Mouse (Mus musculus) embryonic facial prominence, embryonic 12.5 days (tissue): ENCODE results near the gene Fitm2. TPM values are rescaled to one million over a fixed set of nuclear protein-coding genes. Genes with fewer than 3 reads are reported as not detected.

Source experiments
- ATAC-seq: fragments of 200-750 bp; cut with Nextera tagmentation; 2 replicates; pipeline ENCODE4 v1.8.0; 2017; ENCODE audit not compliant: insufficient number of reproducible peaks, insufficient read depth, low FRiP score, low TSS enrichment
- H3K27ac ChIP-seq: fragments of 300-500 bp; sonication (generic); 2 replicates; pipeline ENCODE4 v1.5.1; 2016; ENCODE audit warnings: mild to moderate bottlenecking
- H3K27me3 ChIP-seq: fragments of 300-500 bp; sonication (generic); 2 replicates; pipeline ENCODE4 v1.6.1; 2016; ENCODE audit warnings: mild to moderate bottlenecking, moderate library complexity
- H3K36me3 ChIP-seq: fragments of 300-500 bp; sonication (generic); 2 replicates; pipeline ENCODE4 v1.6.1; 2016; ENCODE audit warnings: mild to moderate bottlenecking
- H3K4me1 ChIP-seq: fragments of 300-500 bp; sonication (generic); 2 replicates; pipeline ENCODE4 v1.6.1; 2016
- H3K4me2 ChIP-seq: fragments of 300-500 bp; sonication (generic); replicated peaks from 2 replicates; pipeline ENCODE4 v1.6.1; 2016; ENCODE audit warnings: mild to moderate bottlenecking, moderate library complexity
- H3K4me3 ChIP-seq: fragments of 300-500 bp; sonication (generic); 2 replicates; pipeline ENCODE4 v1.5.1; 2016; ENCODE audit warnings: mild to moderate bottlenecking
- H3K9ac ChIP-seq: fragments of 300-500 bp; sonication (generic); 2 replicates; pipeline ENCODE4 v1.6.1; 2016; ENCODE audit warnings: mild to moderate bottlenecking, moderate library complexity
- H3K9me3 ChIP-seq: fragments of 300-500 bp; sonication (generic); 2 replicates; pipeline ENCODE4 v1.6.1; 2016; ENCODE audit warnings: mild to moderate bottlenecking, moderate library complexity
- WGBS: fragments of 180-500 bp; shearing (Covaris S2); methylation state at CpG from one replicate; pipeline ENCODE4 v1.1.7; 2016; 5-methylcytosine and 5-hydroxymethylcytosine counted together
- polyA plus RNA-seq: library from polyadenylated mRNA; unstranded; fragments of >200 nt; fragmentation: Nextera tagmentation; extraction: Ambion mirVana; gene quantifications from 2 replicates; pipeline ENCODE4 v1.2.1, GENCODE M21; 2016

Gene Fitm2
- polyA plus RNA-seq, 1 experiment from 2014 or later: 10.7 TPM

GRCm38 (mm10) chr2:163420366-163420886 lies 52.0 kb downstream of the Fitm2 start:
- peaks cover 20% of the 10 kb centered on the region for H3K4me1 ChIP-seq
- H3K27me3 ChIP-seq: no peaks in the 10 kb centered on the region
- peak overlapping the region; percentile 73 for H3K4me2 ChIP-seq
- no peak overlapping the region for H3K27ac ChIP-seq
- H3K9ac ChIP-seq: peak overlapping the region; percentile 74
- H3K9me3 ChIP-seq: no peaks in the 10 kb centered on the region
- ATAC-seq: no peak
- peaks cover 5% of the 10 kb centered on the region; the same call in 1 of the 2 replicates for H3K36me3 ChIP-seq
- peak overlapping the region; percentile 99 for H3K4me3 ChIP-seq
- WGBS: 31% methylated on average over 10 of the region's 10 CpGs

- H3K4me1 ChIP-seq: peaks cover 20% of the 10 kb centered on the region
- H3K9ac ChIP-seq: peak overlapping the region; percentile 88
- peak overlapping the region; percentile 80 for H3K27ac ChIP-seq
- H3K4me3 ChIP-seq: peak overlapping the region; percentile 99
- H3K4me2 ChIP-seq: peak overlapping the region; percentile 85
- no peaks in the 10 kb centered on the region for H3K9me3 ChIP-seq
- no peaks in the 10 kb centered on the region for H3K27me3 ChIP-seq
- ATAC-seq: peak; percentile 99
- WGBS: under 1% methylated on average over 71 of the region's 71 CpGs
- H3K36me3 ChIP-seq: peaks cover 8% of the 10 kb centered on the region
These were observed 52.9 kb downstream of the Fitm2 start for GRCm38 (mm10) chr2:163419346-163420045.

GRCm38 (mm10) chr2:163418841-163419345 lies 53.5 kb downstream of the Fitm2 start:
- under 1% methylated on average over 40 of the region's 50 CpGs for WGBS
- no peak; the same call in 1 of the 2 replicates for ATAC-seq
- no peaks in the 10 kb centered on the region for H3K9me3 ChIP-seq
- peak overlapping the region; percentile 80 for H3K27ac ChIP-seq
- no peaks in the 10 kb centered on the region for H3K27me3 ChIP-seq
- peak overlapping the region; percentile 99 for H3K4me3 ChIP-seq
- H3K36me3 ChIP-seq: peaks cover 12% of the 10 kb centered on the region
- H3K9ac ChIP-seq: peak overlapping the region; percentile 88
- H3K4me2 ChIP-seq: peak overlapping the region; percentile 85
- H3K4me1 ChIP-seq: peaks cover 20% of the 10 kb centered on the region

GRCm38 (mm10) chr2:163417830-163418229 lies 54.6 kb downstream of the Fitm2 start:
- H3K4me2 ChIP-seq: peak overlapping the region; percentile 85
- peaks cover 15% of the 10 kb centered on the region; the same call in 1 of the 2 replicates for H3K36me3 ChIP-seq
- H3K4me3 ChIP-seq: peak overlapping the region; percentile 99
- ATAC-seq: no peak
- H3K27me3 ChIP-seq: no peaks in the 10 kb centered on the region
- H3K9ac ChIP-seq: peak overlapping the region; percentile 88
- H3K9me3 ChIP-seq: no peaks in the 10 kb centered on the region
- H3K4me1 ChIP-seq: peaks cover 20% of the 10 kb centered on the region
- no peak overlapping the region for H3K27ac ChIP-seq

- peaks cover 20% of the 10 kb centered on the region for H3K4me1 ChIP-seq
- no peak overlapping the region for H3K9ac ChIP-seq
- no peaks in the 10 kb centered on the region for H3K9me3 ChIP-seq
- peaks cover 14% of the 10 kb centered on the region; the same call in 1 of the 2 replicates for H3K36me3 ChIP-seq
- no peak overlapping the region for H3K27ac ChIP-seq
- no peak for ATAC-seq
- no peak overlapping the region for H3K4me2 ChIP-seq
- H3K27me3 ChIP-seq: no peaks in the 10 kb centered on the region
- WGBS: 93% methylated on average over 6 of the region's 6 CpGs
- H3K4me3 ChIP-seq: no peak overlapping the region
These were observed 55.4 kb downstream of the Fitm2 start for GRCm38 (mm10) chr2:163417026-163417425.

Other genes with a start within 250 kb of the Fitm2 start
- gene Jph2, start 74.6 kb downstream of the Fitm2 start, polyA plus RNA-seq: 1.5 TPM in 2 replicates
- gene Oser1, start 47.9 kb downstream of the Fitm2 start, polyA plus RNA-seq: 85.4 and 87.3 TPM in 2 replicates
- gene Gdap1l1, start 34.2 kb downstream of the Fitm2 start, polyA plus RNA-seq: 7.5 and 10.4 TPM in 2 replicates
- not detected in 2 replicates for gene R3hdml, start 19.7 kb upstream of the Fitm2 start, polyA plus RNA-seq
- not detected in 2 replicates for gene Hnf4a, start 34.2 kb upstream of the Fitm2 start, polyA plus RNA-seq
- 45.1 and 47.6 TPM in 2 replicates for gene Ttpal, start 129.7 kb upstream of the Fitm2 start, polyA plus RNA-seq
- 26.1 and 27.0 TPM in 2 replicates for gene Serinc3, start 172.5 kb upstream of the Fitm2 start, polyA plus RNA-seq
- gene Pkig, start 185.8 kb upstream of the Fitm2 start, polyA plus RNA-seq: 119 and 128 TPM in 2 replicates